Mouse (Mus musculus): ENCODE results near the gene Pcnx3.

Gene Pcnx3

GRCm38 (mm10) chr19:5640339-5640738, 48.4 kb downstream of the Pcnx3 start:
- DNase-seq (ENCODE audit: low read depth) = no peak

GRCm38 (mm10) chr19:5638416-5639005, 50.2 kb downstream of the Pcnx3 start:
- DNase-seq (ENCODE audit: low read depth) = no peak

DNA sequence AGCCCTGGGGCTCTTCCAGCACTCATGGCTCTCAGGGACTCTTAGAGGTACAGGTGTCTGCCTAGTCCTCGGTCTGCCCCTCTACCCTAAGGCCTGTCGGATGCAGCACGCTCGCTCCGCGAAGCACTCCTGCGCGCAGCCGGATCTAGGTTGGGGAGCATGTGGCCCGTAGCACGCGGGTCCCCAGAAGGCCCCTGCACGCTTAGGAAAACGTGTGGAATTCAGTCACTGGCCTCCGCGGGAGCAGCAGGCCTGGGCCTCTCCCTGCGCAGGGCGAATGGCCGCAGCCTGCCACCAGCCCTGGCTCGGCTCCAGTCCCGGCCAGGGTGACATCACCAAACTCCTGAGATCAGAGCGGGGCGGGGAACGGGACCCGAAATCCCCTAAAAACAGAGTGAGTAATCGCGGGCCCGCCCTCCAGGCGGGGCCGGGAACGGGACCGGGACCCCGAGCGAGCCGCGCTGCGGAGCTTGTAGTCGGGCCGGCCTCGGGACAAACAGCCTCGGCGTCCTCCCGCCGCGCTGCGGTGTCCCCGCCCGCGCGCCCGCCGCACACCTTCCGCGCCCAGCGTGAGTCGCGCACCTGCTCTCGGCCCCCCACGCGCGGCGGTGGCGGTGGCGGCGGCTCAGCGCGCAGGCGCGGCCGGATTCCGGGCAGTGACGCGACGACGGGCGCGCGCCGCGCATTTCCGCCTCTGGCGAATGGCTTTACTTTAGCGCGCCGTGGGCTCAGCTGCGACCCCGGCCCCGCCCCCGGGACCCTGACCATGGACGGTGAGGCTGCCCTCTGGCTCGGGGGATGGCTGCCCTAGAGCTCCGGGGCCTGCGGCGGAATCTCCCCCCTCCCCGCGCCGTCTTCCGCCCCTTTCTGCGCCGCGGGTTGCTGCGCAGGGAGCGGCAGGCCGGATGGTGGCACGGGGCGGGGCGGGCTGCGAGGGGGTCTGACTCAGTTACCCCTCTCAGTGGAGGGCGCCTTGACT, 51.4 kb downstream of the Pcnx3 start, which contains the start of gene Rela:
Gene Rela (plus strand): TSS at position 415 of the 979 bp plus-strand sequence.
- peak; percentile 92 for DNase-seq (ENCODE audit: low read depth)

DNA sequence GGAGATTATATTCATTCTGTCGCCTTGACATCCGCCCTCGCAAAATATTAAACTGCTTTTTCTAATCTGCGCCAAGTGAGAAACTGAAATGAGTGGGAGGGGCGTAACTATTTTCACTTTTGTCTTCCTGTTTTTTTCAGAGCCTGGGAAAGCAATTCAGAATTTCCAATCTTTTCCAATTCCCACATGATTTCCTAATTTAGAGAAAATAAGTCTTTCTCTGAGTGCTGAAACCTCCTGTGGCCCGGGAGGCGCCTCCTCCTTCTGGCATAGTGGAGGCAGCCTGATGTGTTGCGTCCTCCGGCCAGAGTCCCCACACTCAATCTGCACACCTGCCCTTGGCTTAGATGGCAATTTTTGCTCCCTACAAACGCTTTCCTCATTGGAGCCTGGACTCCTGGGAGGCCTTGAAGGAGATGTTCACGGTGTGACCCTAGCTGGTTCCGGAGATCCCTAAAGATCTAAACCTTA, 52.1 kb downstream of the Pcnx3 start:
- DNase-seq (ENCODE audit: low read depth) = no peak

DNA sequence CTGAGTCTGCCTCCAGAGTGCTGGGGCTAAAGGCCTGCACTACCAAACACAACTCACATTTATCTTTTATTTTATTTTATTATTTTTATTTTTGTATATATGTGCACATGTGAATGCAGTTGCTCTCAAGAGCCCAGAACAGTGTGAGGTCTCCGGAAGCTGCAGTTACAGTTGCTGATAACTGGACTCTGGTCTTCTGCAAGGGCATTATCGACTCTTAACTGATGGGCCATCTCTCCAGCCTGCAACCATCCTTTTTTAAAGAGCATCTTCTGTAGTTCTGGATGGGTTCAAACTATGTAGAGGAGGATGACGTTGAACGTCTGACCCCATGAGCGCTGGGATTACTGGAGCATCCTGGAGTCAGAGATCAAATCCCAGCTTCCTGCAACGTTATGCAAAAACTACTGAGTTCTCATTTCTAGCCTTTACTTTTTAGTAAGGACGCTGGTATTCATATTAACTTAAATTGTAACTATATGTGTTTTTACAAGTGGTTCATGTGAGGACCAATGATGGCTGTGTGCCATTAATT, 52.6 kb downstream of the Pcnx3 start:
- DNase-seq (ENCODE audit: low read depth) = no peak

DNA sequence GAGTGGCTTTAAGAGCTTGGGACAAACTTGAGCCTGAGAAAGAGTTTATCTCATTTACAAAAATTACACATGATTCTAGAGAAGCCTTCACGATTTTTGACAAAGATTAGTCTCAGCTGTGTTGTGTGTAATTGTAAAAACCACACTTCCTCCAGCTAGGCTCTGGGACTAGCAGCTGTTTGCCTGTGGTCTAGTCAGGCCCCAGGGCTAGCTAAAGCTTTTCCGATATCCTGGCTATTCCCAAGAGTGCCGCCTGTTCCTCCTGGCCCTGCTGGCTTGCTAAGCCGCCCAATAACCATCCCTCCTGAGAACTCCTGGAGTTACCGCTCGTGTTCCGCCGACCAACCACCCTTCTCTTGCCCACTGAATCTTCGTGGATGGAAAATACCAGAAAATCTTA, 56.6 kb downstream of the Pcnx3 start:
- no peak for DNase-seq (ENCODE audit: low read depth)

DNA sequence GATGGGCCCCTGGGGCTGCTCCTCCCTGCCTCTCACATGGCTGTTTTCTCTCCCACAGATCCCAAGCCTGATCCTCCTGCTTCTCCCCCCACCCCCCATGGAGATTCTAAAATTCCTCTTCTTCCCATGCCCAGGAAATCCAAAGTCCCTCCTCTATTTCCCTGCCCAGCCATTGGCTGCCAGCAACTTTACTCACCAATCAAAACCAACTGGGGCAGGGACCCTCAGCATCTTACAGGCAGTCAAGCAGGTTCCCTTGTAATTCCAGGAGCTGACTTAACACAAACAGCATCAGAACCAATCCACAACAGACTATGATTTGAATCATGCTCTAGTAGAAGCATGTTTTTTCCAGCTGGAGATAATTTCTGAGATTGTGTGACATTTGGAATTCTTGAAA, 58.8 kb downstream of the Pcnx3 start:
- no peak for DNase-seq (ENCODE audit: low read depth)

- no peak for DNase-seq (ENCODE audit: low read depth)
These were observed 63.4 kb downstream of the Pcnx3 start for GRCm38 (mm10) chr19:5625311-5625710.

GRCm38 (mm10) chr19:5621884-5622283, 66.8 kb downstream of the Pcnx3 start:
- no peak for DNase-seq (ENCODE audit: low read depth)

DNA sequence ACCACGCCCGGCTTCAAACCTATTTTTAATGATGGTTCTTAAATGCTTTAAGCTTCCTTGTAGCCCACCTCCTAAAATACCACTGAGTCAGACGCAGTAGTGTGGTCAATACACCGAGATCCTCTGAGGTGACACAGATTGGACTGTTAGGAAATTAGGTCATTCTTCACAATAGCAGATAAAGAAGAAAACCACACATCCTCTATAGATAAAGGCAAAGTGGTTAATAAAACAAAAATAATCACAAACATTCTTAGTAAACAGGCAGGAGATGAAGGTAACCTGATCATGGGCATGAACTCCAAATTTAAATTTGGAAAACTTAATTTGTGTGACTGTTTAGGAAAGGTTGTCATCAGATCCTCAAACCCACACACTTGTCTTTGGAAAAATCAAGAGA, 68.7 kb downstream of the Pcnx3 start:
- no peak for DNase-seq (ENCODE audit: low read depth)

- no peak for DNase-seq (ENCODE audit: low read depth)
These were observed 73.8 kb downstream of the Pcnx3 start for GRCm38 (mm10) chr19:5614953-5615352.
